Mouse (Mus musculus) retina, adult 2 months (tissue): ENCODE results near the gene Vapa.
"Not testable (repeated sequence)": the region's sequence is repeated elsewhere in the genome, so short reads cannot be mapped to it uniquely, and the experiment has no call there.

Experiments used
- DNase-seq: peaks from one replicate; pipeline ENCODE4 v3.0.0-alpha.2; 2012; ENCODE audit warnings: low read depth, low spot score

Gene Vapa

GRCm38 (mm10) chr17:65613463-65614412 is at the start of gene Vapa:
Gene Vapa, minus strand, starts transcription at chr17:65613555.
- peak; percentile 96 for DNase-seq

GRCm38 (mm10) chr17:65662662-65663061 is 49.3 kb upstream of the Vapa start:
- no peak for DNase-seq

- no peak for DNase-seq
These were observed 45.1 kb upstream of the Vapa start for GRCm38 (mm10) chr17:65658416-65658815.

- no peak for DNase-seq
These were observed 44.6 kb upstream of the Vapa start for GRCm38 (mm10) chr17:65657958-65658357.

GRCm38 (mm10) chr17:65656731-65657130 is 43.4 kb upstream of the Vapa start:
- DNase-seq, result no peak

GRCm38 (mm10) chr17:65656076-65656475 is 42.7 kb upstream of the Vapa start:
- no peak for DNase-seq

GRCm38 (mm10) chr17:65655608-65656007 is 42.3 kb upstream of the Vapa start:
- no peak for DNase-seq

GRCm38 (mm10) chr17:65650598-65650997 is 37.2 kb upstream of the Vapa start:
- no peak for DNase-seq

- no peak for DNase-seq
These were observed 35.8 kb upstream of the Vapa start for GRCm38 (mm10) chr17:65649175-65649493.

- no peak for DNase-seq
These were observed 35.2 kb upstream of the Vapa start for GRCm38 (mm10) chr17:65648371-65649174.

- DNase-seq, result no peak
These were observed 34.6 kb upstream of the Vapa start for GRCm38 (mm10) chr17:65647961-65648360.

- DNase-seq, result no peak
These were observed 33.9 kb upstream of the Vapa start for GRCm38 (mm10) chr17:65647226-65647625.

- DNase-seq, result no peak
These were observed 30.2 kb upstream of the Vapa start for GRCm38 (mm10) chr17:65643579-65643978.

GRCm38 (mm10) chr17:65643051-65643521 is 29.7 kb upstream of the Vapa start:
- no peak for DNase-seq

- DNase-seq, result no peak
These were observed 29.2 kb upstream of the Vapa start for GRCm38 (mm10) chr17:65642578-65642991.

- no peak for DNase-seq
These were observed 28.4 kb upstream of the Vapa start, which contains the start of gene Txndc2 for GRCm38 (mm10) chr17:65641734-65642218. Gene Txndc2, minus strand, starts transcription at chr17:65642168.

- DNase-seq, result no peak
These were observed 25.8 kb upstream of the Vapa start for GRCm38 (mm10) chr17:65639144-65639543.

- DNase-seq, result no peak
These were observed 22.5 kb upstream of the Vapa start for GRCm38 (mm10) chr17:65635715-65636360.

GRCm38 (mm10) chr17:65629943-65630342 is 16.6 kb upstream of the Vapa start:
- DNase-seq, result no peak

GRCm38 (mm10) chr17:65628823-65629532 is 15.6 kb upstream of the Vapa start:
- DNase-seq, result not testable (repeated sequence)

GRCm38 (mm10) chr17:65626301-65626700 is 12.9 kb upstream of the Vapa start:
- DNase-seq, result no peak
